Mouse (Mus musculus): ENCODE data around the gene Rsbn1. TPM values are rescaled to one million over a fixed set of nuclear protein-coding genes. Genes with fewer than 3 reads are reported as not detected.

The Rsbn1 gene
- polyA plus RNA-seq (2015; fragmentation: Nextera tagmentation; extraction: Ambion mirVana): 8.3 and 9.2 TPM in 2 replicates

DNA sequence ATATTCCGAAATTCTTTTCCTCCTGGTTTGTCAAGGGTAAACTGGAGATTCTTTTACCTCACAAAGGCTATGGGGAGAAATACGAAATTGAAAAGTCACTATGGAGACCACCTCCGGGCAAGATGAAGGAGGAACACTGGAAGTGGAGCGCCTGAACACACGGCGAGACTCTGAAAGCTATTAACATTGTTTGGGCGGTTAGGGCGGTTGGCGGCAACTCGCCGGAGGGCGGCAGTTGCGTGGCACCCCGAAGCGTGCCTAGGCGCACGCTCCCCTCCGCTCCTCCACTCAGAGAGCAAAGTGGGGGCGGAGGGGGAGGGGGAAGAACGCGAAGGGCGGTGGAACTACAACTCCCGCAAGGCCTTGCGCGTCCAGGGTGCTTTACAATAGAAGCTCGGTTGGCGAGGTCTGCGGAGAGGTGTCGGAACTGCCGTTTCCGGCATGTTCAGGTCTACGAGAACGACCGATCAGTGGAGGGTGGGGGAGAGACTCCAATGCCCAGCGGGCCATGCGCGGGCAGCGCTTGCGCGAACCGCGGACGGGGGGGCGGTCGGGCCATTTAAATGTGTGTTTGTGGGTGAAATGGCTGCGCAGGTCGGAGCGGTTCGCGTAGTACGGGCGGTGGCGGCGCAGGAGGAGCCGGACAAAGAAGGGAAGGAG, at the start of gene Rsbn1:
Gene Rsbn1, plus strand, starts transcription at position 111 of the 660 bp plus-strand sequence.

DNA sequence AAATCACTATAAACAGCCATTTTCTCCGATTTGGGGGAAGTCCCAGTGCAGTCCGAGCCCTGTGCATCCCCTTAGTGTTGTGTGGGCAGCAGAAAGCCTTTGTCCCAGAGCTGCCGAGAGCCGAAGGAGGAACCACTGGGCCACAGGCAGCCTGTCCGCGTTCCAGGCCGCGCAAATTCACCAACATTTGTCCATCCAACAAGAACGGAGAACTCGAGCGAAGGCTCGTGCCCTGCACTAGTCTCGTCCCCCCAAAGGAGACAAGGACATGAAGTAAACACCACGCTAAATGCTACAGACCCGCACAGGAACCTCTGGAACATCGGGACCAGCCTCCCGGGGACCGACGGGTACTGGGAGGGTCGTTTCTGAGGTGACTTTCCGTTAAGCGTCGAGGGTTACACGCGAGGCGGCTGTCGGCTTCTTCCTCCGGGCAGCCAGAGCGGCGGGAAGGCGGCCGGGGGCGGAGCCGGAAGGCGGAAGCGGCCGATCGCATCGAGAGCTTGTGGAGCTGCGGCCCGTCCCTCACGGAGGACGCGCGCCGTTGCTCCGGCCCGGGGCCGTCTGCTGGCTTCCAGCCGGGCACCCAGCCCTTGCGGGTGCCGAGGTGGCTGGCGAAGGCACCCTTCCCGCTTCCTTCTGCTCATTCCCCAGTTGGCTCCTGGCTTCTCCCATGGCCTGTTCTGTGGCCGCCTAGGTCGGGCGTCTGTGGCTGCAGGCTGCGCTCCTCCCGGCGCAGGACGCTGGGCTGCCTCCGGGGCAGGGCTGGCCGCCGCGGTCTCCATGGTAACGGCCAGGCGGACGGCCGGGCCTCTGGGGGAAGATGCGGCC, 54.2 kb downstream of the Rsbn1 start, which contains the start of gene Phtf1:
Gene Phtf1, plus strand, starts transcription at position 250 of the 831 bp plus-strand sequence.

Other genes starting within 250 kb of the Rsbn1 start
- 27.5 and 39.0 TPM in 2 replicates for gene Olfml3, start 176.1 kb upstream of the Rsbn1 start, polyA plus RNA-seq (2015; fragmentation: Nextera tagmentation; extraction: Ambion mirVana)
- gene Gm10964, start 174.8 kb upstream of the Rsbn1 start, polyA plus RNA-seq (2015; fragmentation: Nextera tagmentation; extraction: Ambion mirVana): not detected in 2 replicates
- gene Hipk1, start 122.6 kb upstream of the Rsbn1 start, polyA plus RNA-seq (2015; fragmentation: Nextera tagmentation; extraction: Ambion mirVana): 18.1 and 19.0 TPM in 2 replicates
- 33.3 and 43.3 TPM in 2 replicates for gene Dclre1b, start 104.7 kb upstream of the Rsbn1 start, polyA plus RNA-seq (2015; fragmentation: Nextera tagmentation; extraction: Ambion mirVana)
- 14.8 TPM in 2 replicates for gene Ap4b1, start 104.6 kb upstream of the Rsbn1 start, polyA plus RNA-seq (2015; fragmentation: Nextera tagmentation; extraction: Ambion mirVana)
- gene Gm43064, start 104.5 kb upstream of the Rsbn1 start, polyA plus RNA-seq (2015; fragmentation: Nextera tagmentation; extraction: Ambion mirVana): 0.17 and 0.83 TPM in 2 replicates
- gene Bcl2l15, start 81.5 kb upstream of the Rsbn1 start, polyA plus RNA-seq (2015; fragmentation: Nextera tagmentation; extraction: Ambion mirVana): 1.6 and 2.5 TPM in 2 replicates
- 8.7 and 13.1 TPM in 2 replicates for gene Ptpn22, start 54.3 kb upstream of the Rsbn1 start, polyA plus RNA-seq (2015; fragmentation: Nextera tagmentation; extraction: Ambion mirVana)
- 10.4 and 10.5 TPM in 2 replicates for gene Phtf1, start 54.0 kb downstream of the Rsbn1 start, polyA plus RNA-seq (2015; fragmentation: Nextera tagmentation; extraction: Ambion mirVana)

Data from spleen, postnatal 0 days (tissue).